Mouse (Mus musculus) ES-Bruce4 (cell line): ENCODE measurements around the gene Npat. TPM values are rescaled to one million over a fixed set of nuclear protein-coding genes. Genes with fewer than 3 reads are reported as not detected.

Experiments used
- H3K27ac ChIP-seq: 2 replicates; pipeline ENCODE4 v1.5.1; 2012; ENCODE audit warnings: low read length, inconsistent platforms; ENCODE audit not compliant: insufficient read depth
- H3K27me3 ChIP-seq: 2 replicates; pipeline ENCODE4 v1.6.1; 2012; ENCODE audit warnings: mild to moderate bottlenecking, low read length, inconsistent platforms; ENCODE audit not compliant: control insufficient read depth, poor library complexity, insufficient read depth, severe bottlenecking
- H3K36me3 ChIP-seq: 2 replicates; pipeline ENCODE4 v1.6.1; 2012; ENCODE audit warnings: inconsistent platforms, mild to moderate bottlenecking, low read length, moderate library complexity; ENCODE audit not compliant: control insufficient read depth, poor library complexity, insufficient read depth, severe bottlenecking
- H3K4me1 ChIP-seq: one replicate; pipeline ENCODE4 v1.8.1; 2011; ENCODE audit warnings: low read length; ENCODE audit not compliant: control insufficient read depth, insufficient read depth
- H3K4me3 ChIP-seq: 2 replicates; pipeline ENCODE4 v1.5.1; 2011; ENCODE audit warnings: low read depth, mild to moderate bottlenecking, low read length
- H3K9ac ChIP-seq: 2 replicates; pipeline ENCODE4 v1.6.1; 2012; ENCODE audit warnings: low read depth, mild to moderate bottlenecking, inconsistent platforms; ENCODE audit not compliant: poor library complexity, severe bottlenecking
- H3K9me3 ChIP-seq: replicated peaks from 2 replicates; pipeline ENCODE4 v1.6.1; 2012; ENCODE audit warnings: mild to moderate bottlenecking, low read length, inconsistent platforms; ENCODE audit not compliant: control insufficient read depth, poor library complexity, insufficient read depth, severe bottlenecking
- CTCF ChIP-seq: IDR thresholded peaks from one replicate; pipeline ENCODE4 v1.8.1; 2011; ENCODE audit warnings: low read depth, low read length
- EP300 ChIP-seq: IDR thresholded peaks from 2 replicates; pipeline ENCODE4 v1.6.1; 2011; ENCODE audit warnings: low read depth, low read length; ENCODE audit not compliant: insufficient read depth
- POLR2A ChIP-seq: IDR thresholded peaks from one replicate; pipeline ENCODE4 v1.8.1; 2011; ENCODE audit warnings: low read length; ENCODE audit not compliant: insufficient read depth
- polyA plus RNA-seq: library from polyadenylated mRNA; stranded (reverse); fragments of >200 nt; gene quantifications from 2 replicates; pipeline ENCODE4 v1.2.4, GENCODE M21; 2011; ENCODE audit warnings: low read depth; ENCODE audit not compliant: missing spikeins, insufficient read depth, insufficient read length

The Npat gene
- 41.5 and 44.5 TPM in 2 replicates for polyA plus RNA-seq

- Histone ChIP-seq H3K27ac (peak within 1 kb of the TSS; percentile 54), H3K4me3 (peak within 1 kb of the TSS; percentile 95), H3K9ac (peak within 1 kb of the TSS; percentile 79), H3K27me3 (no peaks in the 10 kb centered on the region), H3K9me3 (no peaks in the 10 kb centered on the region), H3K4me1 (no peaks in the 10 kb centered on the region), H3K36me3 (peaks cover 3% of the 10 kb centered on the region; the same call in 1 of the 2 replicates)
- TF ChIP-seq CTCF (no peak), POLR2A (peak; percentile 76), EP300 (0 out of 2 replicates have a peak, but pooled peaks have one; percentile 37)
Measured at GRCm38 (mm10) chr9:53536558-53537320, at the start of gene Npat, which contains the start of gene Atm. Npat (plus strand) TSS chr9:53537047. Atm (minus strand) TSS chr9:53536740.

GRCm38 (mm10) chr9:53508053-53508452 is 28.8 kb upstream of the Npat start:
- Histone ChIP-seq H3K27me3 (no peaks in the 10 kb centered on the region), H3K9ac (peak overlapping the region; percentile 51), H3K27ac (peak overlapping the region; percentile 14; the same call in 1 of the 2 replicates), H3K9me3 (no peaks in the 10 kb centered on the region), H3K4me1 (no peaks in the 10 kb centered on the region), H3K36me3 (peaks cover 7% of the 10 kb centered on the region), H3K4me3 (peak overlapping the region; percentile 94)
- TF ChIP-seq CTCF (no peak), POLR2A (peak; percentile 53)

DNA sequence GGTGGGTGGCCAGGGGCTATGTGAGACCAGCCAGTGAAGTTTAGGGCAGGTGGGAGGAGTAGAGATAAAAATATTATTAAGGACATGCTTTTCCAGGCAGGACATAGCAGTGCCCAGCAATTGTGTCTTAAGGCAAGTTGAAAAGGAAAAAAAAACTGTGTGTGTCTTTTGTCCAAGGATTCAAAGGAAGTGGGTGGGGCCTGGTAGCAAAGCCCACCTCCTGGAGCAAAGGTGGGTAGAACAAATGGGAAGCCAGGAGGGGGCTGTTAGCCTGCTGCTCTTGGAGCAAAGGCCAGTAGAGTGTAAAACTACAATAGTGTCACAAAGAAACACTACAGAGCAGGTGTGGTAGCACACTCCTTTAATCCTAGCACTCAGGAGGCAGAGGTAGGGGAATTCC is 22.8 kb upstream of the Npat start:
- Histone ChIP-seq H3K9me3 (no peaks in the 10 kb centered on the region), H3K27ac (peak overlapping the region; percentile 74; the same call in 1 of the 2 replicates), H3K36me3 (peaks cover 5% of the 10 kb centered on the region), H3K4me3 (peak overlapping the region; percentile 12; the same call in 1 of the 2 replicates), H3K4me1 (no peaks in the 10 kb centered on the region), H3K27me3 (no peaks in the 10 kb centered on the region), H3K9ac (0 out of 2 replicates have a peak overlapping the region, but pooled peaks have one; percentile 9)
- no peak for TF ChIP-seq CTCF
- no peak for TF ChIP-seq POLR2A
- TF ChIP-seq EP300: no peak

DNA sequence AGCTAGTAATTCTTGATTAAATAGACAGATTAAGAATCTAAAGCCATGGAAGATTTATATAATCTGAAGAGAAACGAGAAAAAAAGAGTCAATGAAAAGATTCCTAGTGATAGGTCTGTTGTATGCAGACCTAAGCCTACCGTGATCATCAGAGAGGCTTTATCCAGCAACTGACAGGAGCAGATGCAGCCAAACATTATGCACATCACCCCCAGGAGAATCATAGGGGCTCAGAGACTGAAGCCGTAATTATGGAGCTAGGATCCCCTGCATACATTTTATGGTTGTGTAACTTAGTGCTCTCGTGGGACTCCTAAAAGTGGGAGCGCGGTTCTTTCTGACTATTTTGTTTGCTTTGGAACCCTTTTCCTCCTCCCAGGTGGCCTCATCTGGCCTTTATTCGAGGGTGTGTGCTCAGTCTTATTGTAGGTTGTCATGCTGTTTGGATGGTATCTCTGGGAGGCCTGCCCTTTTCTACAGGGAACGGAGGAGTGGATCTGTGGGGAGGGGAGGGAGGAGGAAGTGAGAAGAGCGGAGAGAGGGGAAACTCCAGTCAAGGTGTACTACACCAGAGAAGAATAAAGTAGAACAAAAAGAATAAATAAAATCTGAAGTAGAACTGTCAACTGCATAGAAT is 19.4 kb upstream of the Npat start:
- peaks cover 9% of the 10 kb centered on the region for H3K36me3 ChIP-seq
- TF ChIP-seq CTCF: no peak
- TF ChIP-seq EP300: no peak

DNA sequence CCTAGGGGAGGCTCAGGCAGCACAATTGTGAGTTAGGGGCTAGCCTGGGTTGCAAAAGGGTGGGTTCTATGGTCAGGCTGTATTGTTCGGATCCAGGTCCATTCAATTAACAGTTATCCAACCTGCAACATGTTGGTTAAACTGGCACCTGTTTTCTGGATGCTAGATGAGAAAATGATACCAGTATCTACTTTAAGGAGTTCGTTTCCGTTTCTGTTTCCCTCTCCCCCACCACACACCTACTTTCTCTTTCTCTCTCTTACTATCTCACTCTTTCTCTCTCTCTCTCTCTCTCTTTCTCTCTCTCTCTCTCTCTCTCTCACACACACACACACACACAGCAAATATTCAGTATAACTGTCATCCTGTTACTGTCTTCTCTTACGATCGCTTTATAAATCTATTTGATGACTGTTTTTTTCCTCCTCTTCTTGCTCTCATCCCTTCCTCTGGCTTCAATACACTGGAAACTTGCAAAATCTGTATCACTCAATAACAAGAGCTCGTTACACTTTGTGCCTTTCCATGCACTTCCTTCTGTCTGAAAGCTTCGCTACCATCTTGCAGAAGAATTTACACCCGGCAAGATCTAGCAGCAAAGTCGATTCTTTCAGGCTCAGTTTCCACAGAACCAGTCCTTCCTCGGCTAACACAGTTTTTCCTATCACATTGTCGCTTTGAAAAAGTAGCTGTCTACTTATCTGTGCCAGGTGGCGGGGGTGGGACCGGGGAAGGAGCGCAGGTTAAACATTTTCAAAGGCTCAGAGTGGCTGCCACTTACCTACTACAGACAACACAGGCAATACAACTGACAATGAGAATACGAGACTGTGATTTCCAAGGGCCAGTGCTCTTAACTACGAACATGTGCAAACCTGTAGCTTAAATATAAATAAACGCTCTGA is 1.2 kb upstream of the Npat start:
- Histone ChIP-seq H3K27me3 (no peaks in the 10 kb centered on the region), H3K4me3 (peak overlapping the region; percentile 95), H3K36me3 (peaks cover 8% of the 10 kb centered on the region), H3K9me3 (no peaks in the 10 kb centered on the region), H3K4me1 (no peaks in the 10 kb centered on the region), H3K9ac (peak overlapping the region; percentile 66), H3K27ac (no peak overlapping the region)
- TF ChIP-seq EP300 (no peak), POLR2A (no peak), CTCF (no peak)

More for the DNA sequence above, 19.4 kb upstream of the Npat start:
- Histone ChIP-seq H3K27ac (no peak overlapping the region), H3K9ac (no peak overlapping the region), H3K4me3 (no peak overlapping the region), H3K4me1 (no peaks in the 10 kb centered on the region), H3K9me3 (no peaks in the 10 kb centered on the region), H3K27me3 (no peaks in the 10 kb centered on the region)
